Mouse (Mus musculus) E14TG2a.4 (cell line): ENCODE results near the gene Zfp169.

Source experiments
- CTCF ChIP-seq: conservative IDR thresholded peaks from 2 replicates; pipeline ENCODE4 v1.5.1; 2014; ENCODE audit warnings: low read length
- NANOG ChIP-seq: IDR thresholded peaks from 2 replicates; pipeline ENCODE4 v1.6.1; 2014; ENCODE audit warnings: borderline replicate concordance, low read length, mixed read lengths
- POU5F1 ChIP-seq: IDR thresholded peaks from 2 replicates; pipeline ENCODE4 v1.6.1; 2014; ENCODE audit warnings: low read length, borderline replicate concordance

DNA sequence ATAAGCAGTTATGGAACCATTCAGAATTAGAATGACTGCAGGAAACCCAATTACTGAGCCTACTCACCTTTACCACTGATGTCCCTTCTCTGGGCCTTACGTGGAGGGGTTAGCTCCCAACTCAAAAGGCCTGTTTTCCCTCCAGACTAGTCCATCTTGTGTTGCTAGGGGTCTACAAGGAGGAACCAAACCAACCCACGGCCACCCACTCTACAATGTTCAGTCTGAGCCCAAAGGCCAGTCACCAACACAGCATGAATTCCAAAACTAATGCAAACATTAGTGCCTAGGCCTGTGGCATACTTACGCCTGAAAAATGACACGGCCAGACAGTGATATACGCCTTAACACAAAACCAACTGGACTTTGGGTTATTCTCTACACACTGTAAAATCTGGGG is 20.2 kb upstream of the Zfp169 start:
- TF ChIP-seq CTCF (no peak), NANOG (no peak), POU5F1 (no peak)
